Mouse (Mus musculus): ENCODE measurements around the gene Ddx10. TPM values are rescaled to one million over a fixed set of nuclear protein-coding genes. Genes with fewer than 3 reads are reported as not detected.

The Ddx10 gene
- polyA plus RNA-seq, 1 experiment from 2014 or later: 23.4 TPM

GRCm38 (mm10) chr9:53070875-53071524 is 176.9 kb downstream of the Ddx10 start:
- Histone ChIP-seq H3K4me3 (replicated peaks) (no peak overlapping the region), H3K4me1 (peaks cover 11% of the 10 kb centered on the region), H3K36me3 (no peaks in the 10 kb centered on the region), H3K27me3 (replicated peaks) (no peaks in the 10 kb centered on the region), H3K9me3 (replicated peaks) (no peaks in the 10 kb centered on the region), H3K4me2 (no peak overlapping the region), H3K9ac (replicated peaks) (no peak overlapping the region), H3K27ac (replicated peaks) (no peak overlapping the region)
- ATAC-seq (ENCODE audit: low FRiP score): no peak
- 54% methylated on average over 12 of the region's 12 CpGs for WGBS

DNA sequence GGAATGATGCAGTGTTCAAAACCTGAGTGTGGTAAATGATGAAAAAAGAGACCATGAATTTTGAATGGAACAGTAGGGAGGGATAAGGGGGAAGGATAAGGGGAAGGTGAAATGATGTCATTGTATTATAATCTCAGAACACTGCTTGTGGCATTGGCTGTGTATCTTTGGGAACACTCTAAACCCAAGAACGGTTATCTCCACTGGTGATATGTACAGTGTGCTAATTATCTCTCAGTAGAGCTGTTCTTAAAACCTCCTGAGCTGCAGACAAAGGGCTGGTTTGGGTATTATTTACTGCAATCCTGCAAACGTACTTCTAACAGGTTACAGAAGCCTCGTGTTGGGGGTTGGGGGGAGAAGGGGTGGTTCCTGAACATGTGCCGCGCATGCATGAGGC is 179.7 kb downstream of the Ddx10 start:
- Histone ChIP-seq H3K36me3 (no peaks in the 10 kb centered on the region), H3K4me2 (no peak overlapping the region), H3K9me3 (replicated peaks) (no peaks in the 10 kb centered on the region), H3K4me3 (replicated peaks) (no peak overlapping the region), H3K4me1 (peaks cover 11% of the 10 kb centered on the region), H3K27me3 (replicated peaks) (no peaks in the 10 kb centered on the region), H3K27ac (replicated peaks) (no peak overlapping the region), H3K9ac (replicated peaks) (no peak overlapping the region)
- 84% methylated on average over 5 of the region's 5 CpGs for WGBS
- no peak for ATAC-seq (ENCODE audit: low FRiP score)

DNA sequence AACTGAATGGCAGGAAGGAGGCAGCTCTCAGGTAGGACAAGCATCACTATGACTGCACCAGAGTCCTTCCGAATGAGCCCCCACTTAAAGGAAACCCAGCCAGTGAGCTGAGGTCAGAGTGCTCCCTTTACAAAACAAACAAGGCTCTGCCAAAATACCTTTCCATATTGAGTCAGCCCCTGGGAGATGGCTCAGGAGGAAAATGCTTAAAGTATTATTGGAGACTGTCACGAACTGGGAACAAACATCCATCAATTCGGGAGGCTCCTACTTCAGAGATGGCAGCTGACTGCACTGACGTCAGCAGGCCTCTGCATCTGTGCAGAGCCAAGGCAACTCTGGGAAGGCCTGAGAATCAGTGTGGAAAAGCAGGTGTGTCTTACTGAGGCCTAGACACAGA is 181.4 kb downstream of the Ddx10 start:
- ATAC-seq (ENCODE audit: low FRiP score): no peak
- 53% methylated on average over 4 of the region's 4 CpGs for WGBS
- no peaks in the 10 kb centered on the region for H3K9me3 ChIP-seq (replicated peaks)
- H3K27me3 ChIP-seq (replicated peaks): no peaks in the 10 kb centered on the region
- no peak overlapping the region for H3K4me3 ChIP-seq (replicated peaks)
- peaks cover 6% of the 10 kb centered on the region for H3K4me1 ChIP-seq
- no peak overlapping the region for H3K9ac ChIP-seq (replicated peaks)
- no peaks in the 10 kb centered on the region for H3K36me3 ChIP-seq
- no peak overlapping the region for H3K4me2 ChIP-seq
- no peak overlapping the region for H3K27ac ChIP-seq (replicated peaks)

GRCm38 (mm10) chr9:53065028-53065427 is 182.8 kb downstream of the Ddx10 start:
- Histone ChIP-seq H3K9me3 (replicated peaks) (no peaks in the 10 kb centered on the region), H3K4me1 (no peaks in the 10 kb centered on the region), H3K27ac (replicated peaks) (no peak overlapping the region), H3K4me3 (replicated peaks) (no peak overlapping the region), H3K36me3 (no peaks in the 10 kb centered on the region), H3K4me2 (no peak overlapping the region), H3K27me3 (replicated peaks) (no peaks in the 10 kb centered on the region), H3K9ac (replicated peaks) (no peak overlapping the region)
- no peak for ATAC-seq (ENCODE audit: low FRiP score)
- 86% methylated on average over 2 of the region's 2 CpGs for WGBS

DNA sequence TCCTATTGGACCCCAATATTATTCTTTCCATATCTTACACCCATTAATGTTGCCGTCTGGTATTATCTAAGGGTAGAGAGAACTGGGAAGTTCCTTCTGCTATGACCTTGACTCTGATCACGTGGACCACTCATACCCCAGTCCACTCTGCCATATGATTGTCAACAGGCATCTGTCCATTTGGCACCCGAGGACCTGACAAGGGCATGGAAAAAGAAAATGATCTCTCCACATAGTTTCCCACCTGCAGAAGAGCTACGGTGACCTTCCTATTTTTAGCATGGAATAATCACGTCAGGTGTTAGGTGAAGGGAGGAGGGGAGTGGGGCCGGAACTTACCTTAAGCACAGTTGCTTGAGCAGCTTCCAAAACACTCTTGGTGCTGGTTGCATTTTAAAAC is 183.3 kb downstream of the Ddx10 start:
- H3K27me3 ChIP-seq (replicated peaks): no peaks in the 10 kb centered on the region
- H3K9ac ChIP-seq (replicated peaks): no peak overlapping the region
- no peak overlapping the region for H3K27ac ChIP-seq (replicated peaks)
- WGBS: 88% methylated on average over 6 of the region's 6 CpGs
- no peaks in the 10 kb centered on the region for H3K4me1 ChIP-seq
- H3K4me2 ChIP-seq: no peak overlapping the region
- no peaks in the 10 kb centered on the region for H3K36me3 ChIP-seq
- no peak for ATAC-seq (ENCODE audit: low FRiP score)
- H3K4me3 ChIP-seq (replicated peaks): no peak overlapping the region
- H3K9me3 ChIP-seq (replicated peaks): no peaks in the 10 kb centered on the region

DNA sequence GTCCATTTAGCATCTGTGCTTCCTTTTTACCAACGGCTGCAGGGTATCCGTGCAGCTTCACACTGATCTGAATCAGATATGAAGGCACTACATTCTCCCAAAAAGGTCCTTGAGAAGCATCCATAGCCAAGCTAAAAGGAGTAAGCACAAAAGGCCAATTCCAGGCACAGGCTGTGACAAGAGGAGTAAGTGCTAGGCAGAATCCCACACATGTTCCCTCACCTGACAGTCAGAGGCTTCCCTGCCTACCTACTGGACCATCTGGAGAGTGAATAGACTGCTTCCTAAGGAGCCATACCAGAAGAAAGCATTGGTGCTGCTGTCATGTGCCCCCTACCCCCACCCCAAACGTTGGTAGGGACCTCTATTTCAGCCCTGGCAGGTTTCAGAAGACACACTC is 192.5 kb downstream of the Ddx10 start:
- 54% methylated on average over 3 of the region's 3 CpGs for WGBS
- H3K9me3 ChIP-seq (replicated peaks): no peaks in the 10 kb centered on the region
- H3K4me3 ChIP-seq (replicated peaks): no peak overlapping the region
- no peak overlapping the region for H3K4me2 ChIP-seq
- no peak overlapping the region for H3K27ac ChIP-seq (replicated peaks)
- ATAC-seq (ENCODE audit: low FRiP score): no peak
- no peak overlapping the region for H3K9ac ChIP-seq (replicated peaks)
- H3K4me1 ChIP-seq: no peaks in the 10 kb centered on the region
- no peaks in the 10 kb centered on the region for H3K27me3 ChIP-seq (replicated peaks)
- no peaks in the 10 kb centered on the region for H3K36me3 ChIP-seq

Other genes with a start within 250 kb of the Ddx10 start
- gene Exph5, start 53.6 kb upstream of the Ddx10 start, polyA plus RNA-seq (2015; fragmentation: Nextera tagmentation; extraction: Ambion mirVana): 0.38 and 0.66 TPM in 2 replicates
- 7.6 and 10.2 TPM in 2 replicates for gene Kdelc2, start 136.0 kb upstream of the Ddx10 start, polyA plus RNA-seq (2015; fragmentation: Nextera tagmentation; extraction: Ambion mirVana)
- 0.56 and 1.2 TPM in 2 replicates for gene 4930550C14Rik, start 154.3 kb upstream of the Ddx10 start, polyA plus RNA-seq (2015; fragmentation: Nextera tagmentation; extraction: Ambion mirVana)